Mouse (Mus musculus) hindbrain, embryonic 12.5 days (tissue): ENCODE data around the gene Otog. TPM values are rescaled to one million over a fixed set of nuclear protein-coding genes. Genes with fewer than 3 reads are reported as not detected.

Experiments used
- ATAC-seq: fragments of 200-750 bp; cut with Nextera tagmentation; 2 replicates; pipeline ENCODE4 v1.8.0; 2017; ENCODE audit warnings: moderate TSS enrichment; ENCODE audit not compliant: low FRiP score
- H3K27ac ChIP-seq: fragments of 300-500 bp; sonication (generic); 2 replicates; pipeline ENCODE4 v1.5.1; 2016; ENCODE audit warnings: mild to moderate bottlenecking
- H3K27me3 ChIP-seq: fragments of 300-500 bp; sonication (generic); 2 replicates; pipeline ENCODE4 v1.6.1; 2016; ENCODE audit warnings: mild to moderate bottlenecking
- H3K36me3 ChIP-seq: fragments of 300-500 bp; sonication (generic); 2 replicates; pipeline ENCODE4 v1.6.1; 2016; ENCODE audit warnings: mild to moderate bottlenecking
- H3K4me1 ChIP-seq: fragments of 300-500 bp; sonication (generic); 2 replicates; pipeline ENCODE4 v1.6.1; 2016
- H3K4me2 ChIP-seq: fragments of 300-500 bp; sonication (generic); replicated peaks from 2 replicates; pipeline ENCODE4 v1.6.1; 2016; ENCODE audit warnings: mild to moderate bottlenecking
- H3K4me3 ChIP-seq: fragments of 300-500 bp; sonication (generic); 2 replicates; pipeline ENCODE4 v1.5.1; 2016; ENCODE audit warnings: mild to moderate bottlenecking
- H3K9ac ChIP-seq: fragments of 300-500 bp; sonication (generic); 2 replicates; pipeline ENCODE4 v1.6.1; 2016; ENCODE audit warnings: mild to moderate bottlenecking, moderate library complexity
- H3K9me3 ChIP-seq: fragments of 300-500 bp; sonication (generic); replicated peaks from 2 replicates; pipeline ENCODE4 v1.6.1; 2016; ENCODE audit warnings: mild to moderate bottlenecking
- WGBS: fragments of 180-500 bp; shearing (Covaris S2); methylation state at CpG from one replicate; pipeline ENCODE4 v1.1.7; 2016; 5-methylcytosine and 5-hydroxymethylcytosine counted together
- polyA plus RNA-seq: library from polyadenylated mRNA; unstranded; fragments of >200 nt; fragmentation: Nextera tagmentation; extraction: Ambion mirVana; gene quantifications from 2 replicates; pipeline ENCODE4 v1.2.1, GENCODE M21; 2016

The Otog gene
- 1.4 and 4.5 TPM in 2 replicates for polyA plus RNA-seq

- no peaks in the 10 kb centered on the region for H3K9me3 ChIP-seq
- peaks cover 13% of the 10 kb centered on the region; the same call in 1 of the 2 replicates for H3K27me3 ChIP-seq
- H3K4me1 ChIP-seq = peaks cover 15% of the 10 kb centered on the region
- no peak for ATAC-seq
- no peak within 1 kb of the TSS for H3K27ac ChIP-seq
- WGBS = 31% methylated on average over 2 of the region's 2 CpGs
- no peak within 1 kb of the TSS for H3K4me2 ChIP-seq
- no peaks in the 10 kb centered on the region for H3K36me3 ChIP-seq
- no peak within 1 kb of the TSS for H3K9ac ChIP-seq
- H3K4me3 ChIP-seq = no peak within 1 kb of the TSS
Observed at GRCm38 (mm10) chr7:46240696-46241095, at the start of gene Otog. Otog (plus strand) TSS chr7:46240987.

DNA sequence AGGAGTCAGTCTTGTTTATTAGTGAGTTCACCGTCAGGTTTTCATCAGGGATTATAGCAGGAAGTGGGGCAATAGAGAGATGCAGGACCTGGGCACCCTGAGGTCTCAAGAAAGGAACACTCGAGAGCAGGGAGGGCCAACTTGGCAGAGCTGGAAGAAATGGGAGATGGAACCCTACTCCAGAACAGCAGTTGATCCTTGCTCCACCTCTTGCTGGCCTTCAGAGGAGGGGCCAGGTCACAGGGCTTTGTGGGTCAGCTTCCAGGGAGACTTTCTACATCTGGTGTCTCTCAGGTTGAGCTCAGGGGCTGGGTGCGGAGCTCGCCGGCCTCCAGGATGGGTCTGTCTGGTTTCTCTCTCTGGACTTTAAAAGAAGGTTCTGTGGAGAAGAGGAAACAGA lies 45.4 kb upstream of the Otog start:
- no peaks in the 10 kb centered on the region for H3K27me3 ChIP-seq
- no peak overlapping the region for H3K4me2 ChIP-seq
- no peak for ATAC-seq
- H3K4me1 ChIP-seq = no peaks in the 10 kb centered on the region
- H3K9me3 ChIP-seq = no peaks in the 10 kb centered on the region
- no peaks in the 10 kb centered on the region for H3K36me3 ChIP-seq
- WGBS = 85% methylated on average over 5 of the region's 5 CpGs
- no peak overlapping the region for H3K4me3 ChIP-seq
- H3K9ac ChIP-seq = no peak overlapping the region
- H3K27ac ChIP-seq = no peak overlapping the region

DNA sequence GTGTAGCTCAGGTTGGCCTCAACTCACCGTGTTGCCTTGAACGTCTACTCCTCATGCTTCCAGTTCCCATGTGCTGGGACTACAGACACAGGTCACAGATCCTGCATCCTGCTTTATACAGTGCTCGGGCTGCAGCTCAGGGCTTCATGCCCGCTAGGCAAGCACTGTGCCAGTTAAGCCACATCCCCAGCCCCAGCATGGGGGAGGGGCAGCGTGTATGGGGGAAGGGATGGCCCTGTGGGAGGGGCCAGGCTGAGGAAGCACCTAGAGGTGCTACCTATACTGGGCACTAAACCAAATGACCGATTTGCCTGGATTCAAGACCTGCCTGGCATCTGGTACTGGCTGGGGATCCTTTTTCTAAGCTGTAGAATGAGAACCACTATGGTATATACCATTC lies 40.8 kb upstream of the Otog start:
- Histone ChIP-seq H3K27ac (no peak overlapping the region), H3K4me2 (no peak overlapping the region), H3K9ac (no peak overlapping the region), H3K27me3 (no peaks in the 10 kb centered on the region), H3K4me1 (peaks cover 6% of the 10 kb centered on the region), H3K36me3 (no peaks in the 10 kb centered on the region), H3K4me3 (no peak overlapping the region), H3K9me3 (no peaks in the 10 kb centered on the region)
- WGBS = 71% methylated on average over 6 of the region's 6 CpGs
- no peak for ATAC-seq

GRCm38 (mm10) chr7:46201649-46202048 lies 39.1 kb upstream of the Otog start:
- WGBS = 17% methylated on average over 14 of the region's 14 CpGs
- Histone ChIP-seq H3K4me1 (peaks cover 6% of the 10 kb centered on the region), H3K4me2 (peak overlapping the region; percentile 30), H3K9me3 (no peaks in the 10 kb centered on the region), H3K4me3 (no peak overlapping the region), H3K9ac (peak overlapping the region; percentile 23; the same call in 1 of the 2 replicates), H3K27ac (no peak overlapping the region), H3K36me3 (no peaks in the 10 kb centered on the region), H3K27me3 (no peaks in the 10 kb centered on the region)
- peak; percentile 49; the same call in 1 of the 2 replicates for ATAC-seq

DNA sequence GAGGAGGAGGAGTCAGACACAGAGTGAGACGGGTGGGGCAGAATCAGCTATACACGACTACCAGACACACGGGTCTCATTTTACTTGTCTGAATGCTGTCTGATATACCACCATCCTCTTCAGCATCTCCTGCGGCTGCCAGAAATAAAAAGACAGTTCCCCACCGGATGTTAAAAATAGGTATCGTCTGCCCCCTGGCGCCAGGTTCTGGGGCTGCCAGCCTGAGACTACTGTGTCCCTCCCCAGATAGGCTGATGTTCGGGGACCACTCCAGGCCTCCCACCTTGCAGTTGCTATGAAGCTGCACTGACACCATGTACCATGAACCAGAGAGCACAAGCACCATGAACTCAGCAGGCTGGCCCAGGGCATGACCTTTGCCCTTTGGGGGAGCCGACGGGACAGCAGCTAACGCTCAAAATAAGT lies 36.7 kb upstream of the Otog start:
- 44% methylated on average over 11 of the region's 11 CpGs for WGBS
- Histone ChIP-seq H3K4me1 (peaks cover 6% of the 10 kb centered on the region), H3K9me3 (no peaks in the 10 kb centered on the region), H3K27me3 (no peaks in the 10 kb centered on the region), H3K4me3 (no peak overlapping the region), H3K36me3 (no peaks in the 10 kb centered on the region), H3K4me2 (no peak overlapping the region), H3K9ac (no peak overlapping the region), H3K27ac (no peak overlapping the region)
- peak; percentile 32; the same call in 1 of the 2 replicates for ATAC-seq

- Histone ChIP-seq H3K4me1 (peaks cover 6% of the 10 kb centered on the region), H3K27me3 (no peaks in the 10 kb centered on the region), H3K9me3 (no peaks in the 10 kb centered on the region), H3K9ac (no peak overlapping the region), H3K4me2 (no peak overlapping the region), H3K36me3 (no peaks in the 10 kb centered on the region), H3K27ac (no peak overlapping the region), H3K4me3 (no peak overlapping the region)
- WGBS = 69% methylated on average over 6 of the region's 6 CpGs
- ATAC-seq = no peak
Observed at GRCm38 (mm10) chr7:46204775-46205174, 36.0 kb upstream of the Otog start.

DNA sequence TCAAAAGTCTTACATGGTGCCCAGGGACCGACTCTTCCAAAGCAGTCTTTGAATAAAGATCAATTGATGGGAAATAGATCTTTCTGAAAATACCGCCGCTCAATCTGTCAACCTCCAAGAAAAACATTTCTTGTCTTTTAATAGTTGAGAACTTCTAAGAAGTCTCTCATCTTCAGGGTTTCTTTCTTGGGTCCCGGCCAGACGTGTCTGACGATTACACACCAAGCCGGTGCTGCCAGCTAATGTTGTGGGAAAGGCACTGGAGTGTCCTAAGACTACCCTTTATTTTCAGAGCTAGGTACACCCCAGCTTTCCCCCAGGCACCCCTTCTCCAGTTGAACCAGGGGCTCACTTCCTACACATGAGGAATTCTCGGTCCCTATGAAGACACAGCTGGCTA lies 32.7 kb upstream of the Otog start:
- no peaks in the 10 kb centered on the region for H3K9me3 ChIP-seq
- H3K4me2 ChIP-seq = no peak overlapping the region
- no peak overlapping the region for H3K4me3 ChIP-seq
- no peak for ATAC-seq
- H3K9ac ChIP-seq = no peak overlapping the region
- no peaks in the 10 kb centered on the region for H3K4me1 ChIP-seq
- H3K36me3 ChIP-seq = no peaks in the 10 kb centered on the region
- no peak overlapping the region for H3K27ac ChIP-seq
- 94% methylated on average over 8 of the region's 8 CpGs for WGBS
- H3K27me3 ChIP-seq = no peaks in the 10 kb centered on the region

DNA sequence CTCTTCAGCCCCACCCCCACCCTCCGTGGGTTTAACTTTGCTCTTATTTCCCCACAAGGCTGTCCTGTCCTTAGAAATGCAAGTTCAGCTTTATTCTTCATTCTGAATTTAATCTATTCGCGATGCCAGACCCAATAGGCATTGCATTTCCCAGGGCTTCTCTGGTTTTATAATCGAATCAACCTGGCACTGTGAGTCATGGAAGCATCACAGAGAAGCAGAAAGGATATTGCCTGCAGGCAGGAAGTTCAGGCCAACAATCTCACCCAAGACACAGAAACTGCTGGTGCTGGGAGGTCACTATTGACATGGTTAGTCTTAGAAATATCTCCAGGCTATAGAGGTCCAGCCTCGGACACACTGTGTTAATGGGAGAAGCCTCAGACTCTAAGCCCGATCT lies 30.5 kb upstream of the Otog start:
- no peak for ATAC-seq
- 89% methylated on average over 6 of the region's 6 CpGs for WGBS

GRCm38 (mm10) chr7:46216481-46216880 lies 24.3 kb upstream of the Otog start:
- H3K4me3 ChIP-seq = no peak overlapping the region

More for the DNA sequence above, 30.5 kb upstream of the Otog start:
- H3K27ac ChIP-seq = no peak overlapping the region
- H3K4me3 ChIP-seq = no peak overlapping the region
- H3K27me3 ChIP-seq = no peaks in the 10 kb centered on the region
- no peaks in the 10 kb centered on the region for H3K4me1 ChIP-seq
- no peak overlapping the region for H3K9ac ChIP-seq
- no peaks in the 10 kb centered on the region for H3K36me3 ChIP-seq
- no peak overlapping the region for H3K4me2 ChIP-seq
- H3K9me3 ChIP-seq = no peaks in the 10 kb centered on the region

DNA sequence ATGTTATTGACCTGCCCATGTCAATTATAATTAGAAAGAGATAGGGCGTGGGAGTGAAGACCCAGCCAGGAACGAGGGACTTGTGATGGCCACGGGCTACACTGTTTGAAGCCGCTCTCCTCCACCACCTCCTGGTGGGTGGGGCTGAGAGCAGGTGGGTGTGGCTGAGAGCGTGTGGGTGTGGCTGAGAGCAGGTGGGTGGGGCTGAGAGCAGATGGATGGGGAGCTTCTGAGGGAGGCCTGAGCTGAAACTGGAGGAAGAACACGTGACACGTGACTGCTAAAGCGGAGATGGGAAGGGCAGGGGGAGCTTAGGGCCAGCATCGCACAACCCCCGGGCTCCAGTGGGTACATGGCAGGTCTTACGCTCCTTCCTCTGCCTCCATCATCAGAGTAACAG lies 22.4 kb upstream of the Otog start:
- Histone ChIP-seq H3K9ac (no peak overlapping the region), H3K27me3 (0 out of 2 replicates have a peak, but pooled peaks cover 3% of the 10 kb centered on the region), H3K4me1 (peaks cover 5% of the 10 kb centered on the region; the same call in 1 of the 2 replicates), H3K4me3 (no peak overlapping the region), H3K36me3 (no peaks in the 10 kb centered on the region), H3K27ac (no peak overlapping the region), H3K4me2 (no peak overlapping the region), H3K9me3 (no peaks in the 10 kb centered on the region)
- 12% methylated on average over 11 of the region's 11 CpGs for WGBS
- ATAC-seq = peak; percentile 67; the same call in 1 of the 2 replicates

More at GRCm38 (mm10) chr7:46216481-46216880, 24.3 kb upstream of the Otog start:
- H3K9ac ChIP-seq = no peak overlapping the region
- H3K36me3 ChIP-seq = no peaks in the 10 kb centered on the region
- H3K4me1 ChIP-seq = peaks cover 5% of the 10 kb centered on the region; the same call in 1 of the 2 replicates
- no peak for ATAC-seq
- 0 out of 2 replicates have a peak, but pooled peaks cover 3% of the 10 kb centered on the region for H3K27me3 ChIP-seq
- no peak overlapping the region for H3K4me2 ChIP-seq
- no peak overlapping the region for H3K27ac ChIP-seq
- 65% methylated on average over 2 of the region's 2 CpGs for WGBS
- no peaks in the 10 kb centered on the region for H3K9me3 ChIP-seq

DNA sequence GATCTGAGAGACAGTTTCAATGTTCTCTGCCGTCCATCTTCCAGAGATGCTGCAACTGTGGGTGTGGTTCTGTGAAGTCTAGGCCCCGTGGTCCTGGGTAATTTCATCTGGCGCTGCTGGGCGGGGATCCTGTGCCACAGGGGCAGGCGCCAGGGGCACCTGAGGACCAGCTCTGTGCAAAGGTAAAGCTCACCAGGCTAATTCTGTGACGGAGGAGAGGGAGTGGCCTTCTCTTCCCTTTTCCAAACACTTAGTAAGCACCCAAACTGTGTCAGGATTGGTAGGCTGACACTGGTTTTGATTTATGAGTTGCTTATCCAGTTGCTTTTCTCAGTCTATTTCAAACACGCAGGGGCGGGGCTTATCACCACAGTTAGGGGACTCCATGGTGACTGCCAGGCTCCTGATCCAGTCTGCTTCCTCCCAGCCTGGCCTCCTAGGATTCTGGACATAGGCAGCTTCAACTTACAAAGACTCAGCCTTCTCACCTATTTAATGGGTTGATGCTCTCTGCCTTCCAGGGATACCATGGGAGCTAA lies 20.1 kb upstream of the Otog start:
- Histone ChIP-seq H3K36me3 (no peaks in the 10 kb centered on the region), H3K4me2 (no peak overlapping the region), H3K27ac (no peak overlapping the region), H3K27me3 (0 out of 2 replicates have a peak, but pooled peaks cover 3% of the 10 kb centered on the region), H3K9ac (no peak overlapping the region), H3K4me3 (no peak overlapping the region), H3K4me1 (peaks cover 5% of the 10 kb centered on the region; the same call in 1 of the 2 replicates), H3K9me3 (no peaks in the 10 kb centered on the region)
- WGBS = 76% methylated on average over 8 of the region's 8 CpGs
- no peak for ATAC-seq

- 0 out of 2 replicates have a peak, but pooled peaks cover 3% of the 10 kb centered on the region for H3K27me3 ChIP-seq
- no peak for ATAC-seq
- H3K9me3 ChIP-seq = no peaks in the 10 kb centered on the region
- H3K4me2 ChIP-seq = no peak overlapping the region
- H3K36me3 ChIP-seq = no peaks in the 10 kb centered on the region
- 29% methylated on average over 7 of the region's 7 CpGs for WGBS
- H3K4me1 ChIP-seq = peaks cover 16% of the 10 kb centered on the region; the same call in 1 of the 2 replicates
- H3K4me3 ChIP-seq = no peak overlapping the region
- no peak overlapping the region for H3K9ac ChIP-seq
- H3K27ac ChIP-seq = no peak overlapping the region
Observed at GRCm38 (mm10) chr7:46226253-46226652, 14.5 kb upstream of the Otog start.

DNA sequence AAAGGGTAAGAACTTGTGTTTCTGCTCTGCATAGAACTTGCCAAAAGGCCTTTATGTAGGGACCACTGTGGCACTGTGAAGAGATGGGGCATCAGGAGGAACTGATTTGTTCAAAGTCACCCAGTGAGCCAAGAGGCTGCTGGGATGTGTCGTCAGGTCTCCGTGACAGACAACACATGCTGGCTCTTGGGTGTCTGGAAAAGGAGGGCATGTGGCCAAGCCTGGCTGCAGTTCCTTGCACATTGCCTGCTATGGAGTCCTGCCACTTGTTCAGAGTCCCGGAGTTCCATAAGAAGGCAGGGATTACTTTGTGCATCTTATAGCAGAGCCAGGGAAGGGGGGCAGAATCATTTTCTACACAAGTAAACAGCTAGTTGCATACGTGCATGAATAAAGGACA lies 13.9 kb upstream of the Otog start:
- no peak overlapping the region for H3K9ac ChIP-seq
- 0 out of 2 replicates have a peak overlapping the region, but pooled peaks have one; percentile 35 for H3K27ac ChIP-seq
- peaks cover 16% of the 10 kb centered on the region; the same call in 1 of the 2 replicates for H3K4me1 ChIP-seq
- H3K9me3 ChIP-seq = no peaks in the 10 kb centered on the region
- H3K4me3 ChIP-seq = no peak overlapping the region
- 0 out of 2 replicates have a peak, but pooled peaks cover 3% of the 10 kb centered on the region for H3K27me3 ChIP-seq
- no peak for ATAC-seq
- WGBS = 69% methylated on average over 4 of the region's 4 CpGs
- H3K4me2 ChIP-seq = no peak overlapping the region
- no peaks in the 10 kb centered on the region for H3K36me3 ChIP-seq
